Mouse (Mus musculus): ENCODE measurements around the gene Papln. TPM values are rescaled to one million over a fixed set of nuclear protein-coding genes. Genes with fewer than 3 reads are reported as not detected.

The Papln gene
- polyA plus RNA-seq, 1 experiment: 0.04 TPM

DNA sequence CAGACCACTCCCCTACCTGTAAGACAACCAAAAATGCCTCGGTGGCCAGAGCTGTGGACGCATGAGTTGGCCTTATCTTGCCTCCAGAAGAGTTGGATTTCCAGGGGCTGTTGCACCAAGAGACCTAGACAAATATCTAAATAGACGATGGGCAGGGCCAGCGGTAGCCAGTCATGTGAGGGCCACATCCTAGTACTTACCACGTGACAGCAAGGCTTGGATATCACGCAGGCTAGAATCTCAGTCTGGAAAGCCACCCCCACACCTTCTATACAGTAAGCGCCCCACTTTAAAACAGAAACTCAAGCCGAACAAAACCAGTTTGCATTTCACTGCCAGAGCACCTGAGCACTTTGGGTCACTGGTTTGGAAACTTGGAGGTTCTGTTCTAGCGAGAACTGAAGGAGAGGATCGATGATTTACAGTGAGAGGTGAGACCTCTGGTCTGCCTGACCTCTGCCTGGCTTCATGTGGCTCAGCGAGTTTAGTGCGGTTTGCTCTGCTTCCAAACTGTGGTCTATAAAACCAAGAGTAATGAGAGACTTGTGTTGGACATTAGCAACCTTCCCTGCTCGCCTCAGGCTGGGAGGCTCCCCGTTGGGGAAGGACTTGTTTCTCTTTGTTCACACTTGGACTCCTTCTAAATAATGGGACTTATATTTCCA lies 4.9 kb downstream of the Papln start:
- no peak overlapping the region for H3ac ChIP-seq (ENCODE audit: control insufficient read depth, insufficient read length)
- H3K4me2 ChIP-seq (ENCODE audit: low read depth): peak overlapping the region; percentile 24
- H3K36me3 ChIP-seq (ENCODE audit: control insufficient read depth, insufficient read depth): no peaks in the 10 kb centered on the region
- H3K79me2 ChIP-seq (ENCODE audit: control insufficient read depth, insufficient read depth): no peaks in the 10 kb centered on the region
- TF ChIP-seq CEBPB (IDR thresholded peaks at IDR 0.05; ENCODE audit: insufficient read depth, poor library complexity, severe bottlenecking): no peak
- TF ChIP-seq TCF12 (IDR thresholded peaks at IDR 0.05; ENCODE audit: insufficient read depth, poor library complexity, severe bottlenecking): no peak
- TF ChIP-seq POLR2AphosphoS2 (IDR thresholded peaks at IDR 0.05; ENCODE audit: insufficient read length, low read depth): no peak
- no peak for TF ChIP-seq REST (IDR thresholded peaks at IDR 0.05; ENCODE audit: insufficient read depth, insufficient read length)
- no peak for TF ChIP-seq MYOD1 (IDR thresholded peaks at IDR 0.05; ENCODE audit: control insufficient read depth in 1 of 3, insufficient read length in 2 of 3, low read depth in 2 of 3)
- TF ChIP-seq POLR2A (IDR thresholded peaks at IDR 0.05; ENCODE audit: insufficient read length, low read depth): no peak
- no peak for TF ChIP-seq USF1 (IDR thresholded peaks at IDR 0.05; ENCODE audit: low read depth)
- no peak for TF ChIP-seq TCF3 (IDR thresholded peaks at IDR 0.05; ENCODE audit: insufficient read length, low read depth)
- no peak for TF ChIP-seq SRF (IDR thresholded peaks at IDR 0.05; ENCODE audit: control insufficient read depth, insufficient read length, low read depth)
- no peak for TF ChIP-seq MAX (IDR thresholded peaks at IDR 0.05; ENCODE audit: low read depth)
- TF ChIP-seq MYOG (IDR thresholded peaks at IDR 0.05; ENCODE audit: control insufficient read depth in 1 of 3, insufficient read depth in 1 of 3, insufficient read length in 2 of 3, low read depth in 2 of 3): no peak
- no peak for TF ChIP-seq E2F4 (IDR thresholded peaks at IDR 0.05; ENCODE audit: insufficient read depth)
- H3K27me3 ChIP-seq (ENCODE audit: control insufficient read depth, insufficient read depth, insufficient read length): no peaks in the 10 kb centered on the region
- H3K4me3 ChIP-seq: no peak overlapping the region

DNA sequence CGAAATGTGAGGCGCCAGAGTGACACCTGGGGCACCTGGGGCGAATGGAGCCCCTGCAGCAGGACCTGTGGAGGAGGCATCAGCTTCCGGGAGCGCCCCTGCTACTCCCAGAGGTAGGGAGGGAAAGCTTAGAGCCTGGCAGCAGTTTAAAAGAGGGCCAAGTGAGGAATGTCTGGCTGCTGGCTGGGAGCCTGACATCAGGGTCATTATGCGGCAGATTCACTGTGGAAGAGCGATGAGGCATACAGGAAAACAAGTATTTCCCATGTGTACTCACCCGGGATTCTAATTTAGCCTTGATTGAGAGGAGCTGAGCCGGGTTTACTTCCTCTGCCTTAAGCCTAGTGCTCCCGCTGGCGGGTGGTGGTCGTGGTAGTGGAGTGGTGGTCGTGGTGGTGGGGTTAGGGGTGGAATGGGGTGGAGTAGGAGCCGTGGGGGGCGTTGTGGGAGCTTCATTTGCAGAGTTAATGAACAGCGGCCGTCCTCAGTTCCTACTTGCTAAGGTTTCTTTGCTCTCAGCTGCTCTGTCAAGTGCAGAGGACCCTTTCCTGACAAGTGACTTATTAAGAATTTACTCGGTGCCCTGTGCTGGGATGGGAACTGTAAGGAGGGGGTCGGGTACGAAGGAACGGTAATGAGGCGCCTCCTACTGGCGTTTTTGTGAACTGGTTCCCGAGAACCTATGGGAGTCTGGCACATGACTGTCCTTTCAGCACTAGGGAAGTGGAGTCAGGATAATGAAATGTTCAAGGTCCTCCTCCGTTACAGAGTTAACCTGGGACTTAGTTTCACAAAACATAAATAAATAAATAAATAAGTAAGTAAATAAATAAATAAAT lies 7.2 kb downstream of the Papln start:
- peak; percentile 13 for TF ChIP-seq USF1 (IDR thresholded peaks at IDR 0.05; ENCODE audit: low read depth)
- no peak for TF ChIP-seq TCF3 (IDR thresholded peaks at IDR 0.05; ENCODE audit: insufficient read length, low read depth)
- Histone ChIP-seq H3K79me2 (ENCODE audit: control insufficient read depth, insufficient read depth) (no peaks in the 10 kb centered on the region), H3K27me3 (ENCODE audit: control insufficient read depth, insufficient read depth, insufficient read length) (no peaks in the 10 kb centered on the region), H3ac (ENCODE audit: control insufficient read depth, insufficient read length) (no peak overlapping the region), H3K4me3 (no peak overlapping the region), H3K36me3 (ENCODE audit: control insufficient read depth, insufficient read depth) (no peaks in the 10 kb centered on the region), H3K4me2 (ENCODE audit: low read depth) (peak overlapping the region; percentile 18)

DNA sequence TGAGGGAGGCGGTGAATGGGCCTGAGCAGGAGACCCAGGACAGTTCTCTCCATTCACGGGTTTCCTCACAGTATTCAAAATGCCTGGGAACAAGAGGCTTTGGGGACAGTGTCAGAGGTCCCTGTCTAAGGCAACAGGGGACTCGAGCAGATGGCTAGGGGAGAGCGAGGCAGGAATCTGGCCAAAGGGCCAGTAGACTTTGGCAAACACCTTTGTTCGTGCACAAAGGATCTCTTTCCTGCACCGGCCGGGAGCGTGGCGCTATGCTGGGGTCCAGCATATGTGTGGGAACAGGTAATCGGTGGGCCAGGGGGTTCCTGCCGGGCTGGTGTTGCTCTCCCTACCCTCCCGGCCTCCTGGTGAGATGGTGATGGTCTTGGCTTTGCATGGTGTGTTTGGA lies 12.2 kb downstream of the Papln start:
- peaks cover 20% of the 10 kb centered on the region for H3K27me3 ChIP-seq (ENCODE audit: control insufficient read depth, insufficient read depth, insufficient read length)
- no peaks in the 10 kb centered on the region for H3K79me2 ChIP-seq (ENCODE audit: control insufficient read depth, insufficient read depth)
- no peak for TF ChIP-seq SRF (IDR thresholded peaks at IDR 0.05; ENCODE audit: control insufficient read depth, insufficient read length, low read depth)
- no peak for TF ChIP-seq POLR2A (IDR thresholded peaks at IDR 0.05; ENCODE audit: insufficient read length, low read depth)
- no peak for TF ChIP-seq TCF3 (IDR thresholded peaks at IDR 0.05; ENCODE audit: insufficient read length, low read depth)
- no peak for TF ChIP-seq MYOD1 (IDR thresholded peaks at IDR 0.05; ENCODE audit: control insufficient read depth in 1 of 3, insufficient read length in 2 of 3, low read depth in 2 of 3)
- no peak for TF ChIP-seq MYOG (IDR thresholded peaks at IDR 0.05; ENCODE audit: control insufficient read depth in 1 of 3, insufficient read depth in 1 of 3, insufficient read length in 2 of 3, low read depth in 2 of 3)
- TF ChIP-seq USF1 (IDR thresholded peaks at IDR 0.05; ENCODE audit: low read depth): no peak
- no peak for TF ChIP-seq MAX (IDR thresholded peaks at IDR 0.05; ENCODE audit: low read depth)
- TF ChIP-seq CEBPB (IDR thresholded peaks at IDR 0.05; ENCODE audit: insufficient read depth, poor library complexity, severe bottlenecking): no peak
- no peak for TF ChIP-seq REST (IDR thresholded peaks at IDR 0.05; ENCODE audit: insufficient read depth, insufficient read length)
- TF ChIP-seq POLR2AphosphoS2 (IDR thresholded peaks at IDR 0.05; ENCODE audit: insufficient read length, low read depth): no peak
- no peak for TF ChIP-seq E2F4 (IDR thresholded peaks at IDR 0.05; ENCODE audit: insufficient read depth)
- TF ChIP-seq TCF12 (IDR thresholded peaks at IDR 0.05; ENCODE audit: insufficient read depth, poor library complexity, severe bottlenecking): no peak
- no peak overlapping the region for H3K4me3 ChIP-seq
- no peak overlapping the region for H3K4me2 ChIP-seq (ENCODE audit: low read depth)
- H3ac ChIP-seq (ENCODE audit: control insufficient read depth, insufficient read length): no peak overlapping the region
- H3K36me3 ChIP-seq (ENCODE audit: control insufficient read depth, insufficient read depth): no peaks in the 10 kb centered on the region

DNA sequence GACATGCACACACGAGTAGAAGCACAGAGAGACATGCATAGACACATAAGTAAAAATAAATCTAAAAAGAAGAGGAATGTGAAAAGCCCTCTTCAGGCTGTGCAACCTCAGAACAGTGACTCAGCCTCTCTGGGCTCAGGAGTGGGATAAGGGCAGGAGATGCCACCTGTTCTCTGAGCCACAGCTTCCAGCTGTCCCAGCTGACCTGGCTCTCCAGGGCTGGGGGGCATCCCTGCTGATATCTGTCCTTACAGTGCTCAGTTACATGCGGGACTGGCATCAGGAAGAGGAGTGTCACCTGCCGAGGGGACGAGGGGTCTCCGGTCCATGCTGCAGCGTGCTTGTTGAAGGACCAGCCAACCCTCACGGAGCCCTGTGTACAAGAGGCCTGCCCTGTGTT lies 13.3 kb downstream of the Papln start:
- no peak overlapping the region for H3K4me2 ChIP-seq (ENCODE audit: low read depth)
- no peak for TF ChIP-seq CEBPB (IDR thresholded peaks at IDR 0.05; ENCODE audit: insufficient read depth, poor library complexity, severe bottlenecking)
- TF ChIP-seq MYOG (IDR thresholded peaks at IDR 0.05; ENCODE audit: control insufficient read depth in 1 of 3, insufficient read depth in 1 of 3, insufficient read length in 2 of 3, low read depth in 2 of 3): peak in 2 of 3 experiments; percentile 71 to 80
- peak in 2 of 3 experiments; percentile 61 to 63 for TF ChIP-seq MYOD1 (IDR thresholded peaks at IDR 0.05; ENCODE audit: control insufficient read depth in 1 of 3, insufficient read length in 2 of 3, low read depth in 2 of 3)
- H3K79me2 ChIP-seq (ENCODE audit: control insufficient read depth, insufficient read depth): no peaks in the 10 kb centered on the region
- peaks cover 20% of the 10 kb centered on the region for H3K27me3 ChIP-seq (ENCODE audit: control insufficient read depth, insufficient read depth, insufficient read length)
- no peak overlapping the region for H3ac ChIP-seq (ENCODE audit: control insufficient read depth, insufficient read length)
- H3K36me3 ChIP-seq (ENCODE audit: control insufficient read depth, insufficient read depth): no peaks in the 10 kb centered on the region
- no peak overlapping the region for H3K4me3 ChIP-seq

DNA sequence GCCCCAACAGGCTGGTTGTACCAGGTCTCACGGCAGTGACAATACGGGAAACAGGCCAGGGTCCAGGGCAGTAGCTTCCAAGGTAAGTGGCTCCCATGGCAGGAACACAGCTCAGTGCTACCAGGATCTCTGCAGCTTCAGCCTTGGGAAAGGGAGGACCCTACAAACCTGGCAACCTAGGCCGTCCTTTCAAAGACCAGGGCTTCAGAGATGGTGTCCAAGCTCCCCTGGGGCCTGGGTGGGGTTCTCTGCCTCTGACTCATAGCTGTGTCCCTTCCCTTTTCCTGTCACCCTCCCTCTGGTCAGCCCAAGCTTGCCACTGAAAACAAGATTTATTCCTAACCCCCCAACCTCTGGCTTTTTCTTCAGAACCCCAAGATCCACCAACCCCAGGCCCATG lies 16.7 kb downstream of the Papln start:
- peaks cover 20% of the 10 kb centered on the region for H3K27me3 ChIP-seq (ENCODE audit: control insufficient read depth, insufficient read depth, insufficient read length)
- no peaks in the 10 kb centered on the region for H3K36me3 ChIP-seq (ENCODE audit: control insufficient read depth, insufficient read depth)
- no peak overlapping the region for H3ac ChIP-seq (ENCODE audit: control insufficient read depth, insufficient read length)
- H3K4me2 ChIP-seq (ENCODE audit: low read depth): no peak overlapping the region
- no peak overlapping the region for H3K4me3 ChIP-seq
- H3K79me2 ChIP-seq (ENCODE audit: control insufficient read depth, insufficient read depth): no peaks in the 10 kb centered on the region
- TF ChIP-seq USF1 (IDR thresholded peaks at IDR 0.05; ENCODE audit: low read depth) (no peak), TCF12 (IDR thresholded peaks at IDR 0.05; ENCODE audit: insufficient read depth, poor library complexity, severe bottlenecking) (no peak), CEBPB (IDR thresholded peaks at IDR 0.05; ENCODE audit: insufficient read depth, poor library complexity, severe bottlenecking) (no peak), TCF3 (IDR thresholded peaks at IDR 0.05; ENCODE audit: insufficient read length, low read depth) (no peak), MYOG (IDR thresholded peaks at IDR 0.05; ENCODE audit: control insufficient read depth in 1 of 3, insufficient read depth in 1 of 3, insufficient read length in 2 of 3, low read depth in 2 of 3) (no peak), REST (IDR thresholded peaks at IDR 0.05; ENCODE audit: insufficient read depth, insufficient read length) (no peak), MYOD1 (IDR thresholded peaks at IDR 0.05; ENCODE audit: control insufficient read depth in 1 of 3, insufficient read length in 2 of 3, low read depth in 2 of 3) (no peak), MAX (IDR thresholded peaks at IDR 0.05; ENCODE audit: low read depth) (no peak), POLR2AphosphoS2 (IDR thresholded peaks at IDR 0.05; ENCODE audit: insufficient read length, low read depth) (no peak), POLR2A (IDR thresholded peaks at IDR 0.05; ENCODE audit: insufficient read length, low read depth) (no peak), E2F4 (IDR thresholded peaks at IDR 0.05; ENCODE audit: insufficient read depth) (no peak), SRF (IDR thresholded peaks at IDR 0.05; ENCODE audit: control insufficient read depth, insufficient read length, low read depth) (no peak)

Measured in myocyte (in vitro differentiated cells).